In genomic region chr11:98458121-98458990, GRCm38 (mm10) we compare ENCODE assay signal across 8 mouse cellular contexts. TPM values are rescaled to one million over a fixed set of nuclear protein-coding genes. Genes with fewer than 3 reads are reported as not detected.
DNase-seq lines count a peak whose midpoint lies in the region; ATAC-seq and TF ChIP-seq lines count a peak whose summit lies in the region.

No protein-coding gene starts in this region.

- H3K27me3 ChIP-seq in heart, embryonic 11.5 days (ENCODE audit: control insufficient read depth, insufficient read depth, low read length) = peaks cover 33% of the 10 kb centered on the region
- no peaks in the 10 kb centered on the region for H3K27me3 ChIP-seq in ES-Bruce4 (ENCODE audit: control insufficient read depth, insufficient read depth, low read length, poor library complexity, severe bottlenecking)
- H3K27me3 ChIP-seq in forebrain, postnatal 0 days (ENCODE audit: insufficient read depth, low read length) = peaks cover 12% of the 10 kb centered on the region
- peaks cover 56% of the 10 kb centered on the region for H3K27me3 ChIP-seq in midbrain, embryonic 10.5 days (ENCODE audit: low read depth, poor library complexity, severe bottlenecking)

- peak overlapping the region; percentile 71 for H3K9ac ChIP-seq in heart, embryonic 11.5 days (ENCODE audit: low read depth, low read length)
- H3K9ac ChIP-seq in ES-Bruce4 (ENCODE audit: low read depth, poor library complexity, severe bottlenecking) = peak overlapping the region; percentile 45
- peak overlapping the region; percentile 59 for H3K9ac ChIP-seq in forebrain, postnatal 0 days

- H3K27ac ChIP-seq in heart, embryonic 11.5 days (ENCODE audit: low read depth, low read length) = no peak overlapping the region
- no peak overlapping the region for H3K27ac ChIP-seq in ES-Bruce4 (ENCODE audit: insufficient read depth, low read length)
- H3K27ac ChIP-seq in forebrain, postnatal 0 days (ENCODE audit: low read depth, low read length) = 0 out of 2 replicates have a peak overlapping the region, but pooled peaks have one; percentile 45
- peak overlapping the region; percentile 82 for H3K27ac ChIP-seq in midbrain, embryonic 10.5 days (replicated peaks)

- no peak for TF ChIP-seq EP300 in ES-Bruce4 (IDR thresholded peaks at IDR 0.05; ENCODE audit: insufficient read depth, low read depth, low read length)

- no peak for DNase-seq in heart, adult 8-10 months (ENCODE audit: low spot score)
- no peak for DNase-seq in forebrain, postnatal 0 days
- DNase-seq in midbrain, embryonic 10.5 days (ENCODE audit: low spot score) = no peak
- DNase-seq in urinary bladder, postnatal 10 days (ENCODE audit: low spot score) = no peak
- no peak for DNase-seq in layer of hippocampus, postnatal 36 days
- no peak for DNase-seq in thymus, postnatal 14 days

- H3K4me1 ChIP-seq in heart, embryonic 11.5 days (ENCODE audit: control insufficient read depth, insufficient read depth, low read length) = peaks cover 11% of the 10 kb centered on the region
- peaks cover 4% of the 10 kb centered on the region for H3K4me1 ChIP-seq in ES-Bruce4 (ENCODE audit: control insufficient read depth, insufficient read depth, low read length)
- H3K4me1 ChIP-seq in forebrain, postnatal 0 days (ENCODE audit: insufficient read depth) = no peaks in the 10 kb centered on the region
- peaks cover 19% of the 10 kb centered on the region for H3K4me1 ChIP-seq in midbrain, embryonic 10.5 days

- H3K9me3 ChIP-seq in heart, embryonic 11.5 days (replicated peaks; ENCODE audit: control insufficient read depth, low read length) = no peaks in the 10 kb centered on the region
- no peaks in the 10 kb centered on the region for H3K9me3 ChIP-seq in ES-Bruce4 (replicated peaks; ENCODE audit: control insufficient read depth, insufficient read depth, low read length, poor library complexity, severe bottlenecking)
- H3K9me3 ChIP-seq in forebrain, postnatal 0 days (ENCODE audit: low read length) = no peaks in the 10 kb centered on the region
- no peaks in the 10 kb centered on the region for H3K9me3 ChIP-seq in midbrain, embryonic 10.5 days (replicated peaks)

- no peaks in the 10 kb centered on the region for H3K36me3 ChIP-seq in heart, embryonic 11.5 days (ENCODE audit: control insufficient read depth, insufficient read depth, low read length)
- peaks cover 14% of the 10 kb centered on the region for H3K36me3 ChIP-seq in ES-Bruce4 (ENCODE audit: control insufficient read depth, insufficient read depth, low read length, poor library complexity, severe bottlenecking)
- no peaks in the 10 kb centered on the region for H3K36me3 ChIP-seq in forebrain, postnatal 0 days (ENCODE audit: insufficient read depth)
- no peaks in the 10 kb centered on the region for H3K36me3 ChIP-seq in midbrain, embryonic 10.5 days

- H3K4me2 ChIP-seq in heart, embryonic 11.5 days = peak overlapping the region; percentile 95
- peak overlapping the region; percentile 78 for H3K4me2 ChIP-seq in forebrain, postnatal 0 days (ENCODE audit: low read depth)

- no peak for TF ChIP-seq CTCF in ES-Bruce4 (IDR thresholded peaks at IDR 0.05; ENCODE audit: low read depth, low read length)
- TF ChIP-seq CTCF in forebrain, postnatal 0 days (IDR thresholded peaks at IDR 0.05; ENCODE audit: low read depth) = no peak

- TF ChIP-seq POLR2A in ES-Bruce4 (IDR thresholded peaks at IDR 0.05; ENCODE audit: insufficient read depth, low read length) = no peak

- 4% methylated on average over 21 of the region's 30 CpGs for WGBS in heart, embryonic 11.5 days (ENCODE audit: insufficient replicate concordance)
- WGBS in forebrain, postnatal 0 days = 6% methylated on average over 26 of the region's 30 CpGs
- 4% methylated on average over 30 of the region's 30 CpGs for WGBS in midbrain, embryonic 10.5 days

- no peak; the same call in 1 of the 2 replicates for ATAC-seq in heart, embryonic 11.5 days (replicated peaks; ENCODE audit: insufficient number of reproducible peaks, low FRiP score, low TSS enrichment)
- peak; percentile 34 for ATAC-seq in forebrain, postnatal 0 days

- peak overlapping the region; percentile 64 for H3K4me3 ChIP-seq in heart, embryonic 11.5 days (ENCODE audit: low read depth, low read length)
- peak overlapping the region; percentile 47 for H3K4me3 ChIP-seq in ES-Bruce4 (ENCODE audit: low read depth, low read length)
- H3K4me3 ChIP-seq in forebrain, postnatal 0 days (ENCODE audit: low read depth, low read length) = peak overlapping the region; percentile 56
- H3K4me3 ChIP-seq in midbrain, embryonic 10.5 days = peak overlapping the region; percentile 70

RNA-seq across cellular contexts. Expression of gene Grb7, which starts 12.2 kb away (rescaled TPM):
- 0.63 and 2.0 TPM in 2 replicates for polyA plus RNA-seq in heart, embryonic 11.5 days (2014; fragmentation: Nextera tagmentation; extraction: Ambion mirVana)
- under 1 TPM in 1 of 4 experiments, not detected in 3; 0.19 TPM for total RNA-seq in heart, adult 8-10 months (2022)
- 45.6 and 48.2 TPM in 2 replicates for polyA plus RNA-seq in ES-Bruce4 (2011; ENCODE audit: insufficient read depth, insufficient read length, low read depth, missing spikeins)
- 1.2 and 2.1 TPM in 2 replicates for total RNA-seq in forebrain, postnatal 0 days (2014; rRNA removed)
- 0.88 and 1.3 TPM in 2 replicates for polyA plus RNA-seq in forebrain, postnatal 0 days (2015; fragmentation: Nextera tagmentation; extraction: Ambion mirVana)
- 1.5 and 2.3 TPM in 2 replicates for polyA plus RNA-seq in midbrain, embryonic 10.5 days (2016; fragmentation: Nextera tagmentation; extraction: Ambion mirVana)
- 1 to 10 TPM; 1.4 to 2.1 TPM for total RNA-seq in layer of hippocampus, postnatal 36 days (2021)

RNA-seq across cellular contexts. Expression of gene Mien1, which starts 19.6 kb away (rescaled TPM):
- polyA plus RNA-seq in heart, embryonic 11.5 days (2014; fragmentation: Nextera tagmentation; extraction: Ambion mirVana) = 107 and 110 TPM in 2 replicates
- total RNA-seq in heart, adult 8-10 months (2022) = 10 to 100 TPM; 66.9 to 78.4 (median 71.0) TPM
- polyA plus RNA-seq in ES-Bruce4 (2011; ENCODE audit: insufficient read depth, insufficient read length, low read depth, missing spikeins) = 65.1 and 67.2 TPM in 2 replicates
- total RNA-seq in forebrain, postnatal 0 days (2014; rRNA removed) = 73.1 and 105 TPM in 2 replicates
- 272 and 326 TPM in 2 replicates for polyA plus RNA-seq in forebrain, postnatal 0 days (2015; fragmentation: Nextera tagmentation; extraction: Ambion mirVana)
- 112 and 124 TPM in 2 replicates for polyA plus RNA-seq in midbrain, embryonic 10.5 days (2016; fragmentation: Nextera tagmentation; extraction: Ambion mirVana)
- 10 to 100 TPM; 97.9 to 99.2 TPM for total RNA-seq in layer of hippocampus, postnatal 36 days (2021)

RNA-seq across cellular contexts. Expression of gene Erbb2, which starts 46.1 kb away (rescaled TPM):
- polyA plus RNA-seq in heart, embryonic 11.5 days (2014; fragmentation: Nextera tagmentation; extraction: Ambion mirVana) = 48.0 and 56.4 TPM in 2 replicates
- 1 to 10 TPM; 5.4 to 9.1 (median 8.0) TPM for total RNA-seq in heart, adult 8-10 months (2022)
- polyA plus RNA-seq in ES-Bruce4 (2011; ENCODE audit: insufficient read depth, insufficient read length, low read depth, missing spikeins) = 11.0 and 12.4 TPM in 2 replicates
- total RNA-seq in forebrain, postnatal 0 days (2014; rRNA removed) = 3.8 and 4.9 TPM in 2 replicates
- polyA plus RNA-seq in forebrain, postnatal 0 days (2015; fragmentation: Nextera tagmentation; extraction: Ambion mirVana) = 2.4 and 3.7 TPM in 2 replicates
- polyA plus RNA-seq in midbrain, embryonic 10.5 days (2016; fragmentation: Nextera tagmentation; extraction: Ambion mirVana) = 21.8 and 22.4 TPM in 2 replicates
- 1 to 10 TPM; 1.6 to 2.1 TPM for total RNA-seq in layer of hippocampus, postnatal 36 days (2021)

RNA-seq across cellular contexts. Expression of gene Pgap3, which starts 58.1 kb away (rescaled TPM):
- polyA plus RNA-seq in heart, embryonic 11.5 days (2014; fragmentation: Nextera tagmentation; extraction: Ambion mirVana) = 10.6 and 13.7 TPM in 2 replicates
- total RNA-seq in heart, adult 8-10 months (2022) = 1 to 10 TPM; 8.2 to 9.6 (median 8.9) TPM
- polyA plus RNA-seq in ES-Bruce4 (2011; ENCODE audit: insufficient read depth, insufficient read length, low read depth, missing spikeins) = 4.5 and 5.0 TPM in 2 replicates
- total RNA-seq in forebrain, postnatal 0 days (2014; rRNA removed) = 10.9 and 11.0 TPM in 2 replicates
- 7.1 and 7.6 TPM in 2 replicates for polyA plus RNA-seq in forebrain, postnatal 0 days (2015; fragmentation: Nextera tagmentation; extraction: Ambion mirVana)
- 8.8 and 10.1 TPM in 2 replicates for polyA plus RNA-seq in midbrain, embryonic 10.5 days (2016; fragmentation: Nextera tagmentation; extraction: Ambion mirVana)
- 1 to 10 TPM; 8.3 to 8.4 TPM for total RNA-seq in layer of hippocampus, postnatal 36 days (2021)

Comparison
In these comparisons a context has a peak if more than half of its experiments do, and no peak if none do; other contexts are left out.
1. H3K27ac ChIP-seq: peak in forebrain, postnatal 0 days (single experiment) and midbrain, embryonic 10.5 days (single experiment); none in heart, embryonic 11.5 days (single experiment) and ES-Bruce4 (single experiment).
2. RNA of gene Grb7, which starts 12.2 kb away (polyA plus RNA-seq): 45.6 to 48.2 TPM in ES-Bruce4; 1.5 to 2.3 TPM in midbrain, embryonic 10.5 days, 0.63 to 2.0 TPM in heart, embryonic 11.5 days and 0.88 to 1.3 TPM in forebrain, postnatal 0 days; every median in the first group is over 10 times any median in the second.
3. Peak in every context shown above with its lines, with median percentiles within 50 percentile points of each other: H3K4me3 ChIP-seq and H3K9ac ChIP-seq.